Mouse (Mus musculus) neural tube, embryonic 15.5 days (tissue): ENCODE data around the gene Rilp. TPM values are rescaled to one million over a fixed set of nuclear protein-coding genes. Genes with fewer than 3 reads are reported as not detected.

Experiments used
- ATAC-seq: fragments of 200-750 bp; cut with Nextera tagmentation; 2 replicates; pipeline ENCODE4 v1.8.0; 2017; ENCODE audit warnings: mild to moderate bottlenecking, moderate TSS enrichment, moderate library complexity; ENCODE audit not compliant: low FRiP score
- H3K27ac ChIP-seq: fragments of 300-500 bp; sonication (generic); replicated peaks from 2 replicates; pipeline ENCODE4 v1.5.1; 2015; ENCODE audit warnings: mild to moderate bottlenecking, inconsistent platforms
- H3K27me3 ChIP-seq: fragments of 300-500 bp; sonication (generic); replicated peaks from 2 replicates; pipeline ENCODE4 v1.6.1; 2015; ENCODE audit warnings: inconsistent platforms
- H3K36me3 ChIP-seq: fragments of 300-500 bp; sonication (generic); 2 replicates; pipeline ENCODE4 v1.6.1; 2015; ENCODE audit warnings: inconsistent platforms
- H3K4me1 ChIP-seq: fragments of 300-500 bp; sonication (generic); 2 replicates; pipeline ENCODE4 v1.6.1; 2015; ENCODE audit warnings: inconsistent platforms
- H3K4me2 ChIP-seq: fragments of 300-500 bp; sonication (generic); 2 replicates; pipeline ENCODE4 v1.6.1; 2015; ENCODE audit warnings: inconsistent platforms, mild to moderate bottlenecking, moderate library complexity
- H3K4me3 ChIP-seq: fragments of 300-500 bp; sonication (generic); replicated peaks from 2 replicates; pipeline ENCODE4 v1.5.1; 2015; ENCODE audit warnings: mild to moderate bottlenecking, inconsistent platforms
- H3K9ac ChIP-seq: fragments of 300-500 bp; sonication (generic); replicated peaks from 2 replicates; pipeline ENCODE4 v1.6.1; 2015; ENCODE audit warnings: mild to moderate bottlenecking, inconsistent platforms
- H3K9me3 ChIP-seq: fragments of 300-500 bp; sonication (generic); replicated peaks from 2 replicates; pipeline ENCODE4 v1.6.1; 2016; ENCODE audit warnings: inconsistent platforms
- WGBS: fragments of 180-500 bp; shearing (Covaris S2); methylation state at CpG from one replicate; pipeline ENCODE4 v1.1.7; 2015; ENCODE audit warnings: mixed read lengths; 5-methylcytosine and 5-hydroxymethylcytosine counted together
- polyA plus RNA-seq: library from polyadenylated mRNA; unstranded; fragments of >200 nt; fragmentation: Nextera tagmentation; extraction: Ambion mirVana; gene quantifications from 2 replicates; pipeline ENCODE4 v1.2.1, GENCODE M21; 2015

Rilp gene
- polyA plus RNA-seq, 1 experiment from 2014 or later, result 3.1 TPM

DNA sequence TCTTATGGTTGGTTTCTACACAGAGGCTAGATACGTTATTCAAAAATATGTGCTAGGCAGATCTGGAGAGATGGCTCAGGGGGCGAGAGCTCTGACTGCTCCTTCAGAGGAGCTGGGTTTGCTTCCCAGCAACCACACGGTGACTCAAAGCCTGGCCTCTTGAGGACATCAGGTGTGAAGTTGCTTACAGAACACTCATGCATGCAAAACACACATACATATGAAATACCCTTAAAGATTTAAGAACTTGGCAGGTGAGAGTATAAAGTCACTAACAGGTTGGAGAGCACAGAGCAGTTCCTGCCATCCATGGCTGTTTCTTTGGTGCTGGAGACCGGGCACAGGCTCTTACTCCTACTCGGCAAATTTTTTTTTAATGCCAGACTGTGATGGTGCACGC is 17.0 kb downstream of the Rilp start:
- Histone ChIP-seq H3K9me3 (no peaks in the 10 kb centered on the region), H3K4me2 (no peak overlapping the region), H3K27ac (no peak overlapping the region), H3K27me3 (no peaks in the 10 kb centered on the region), H3K36me3 (no peaks in the 10 kb centered on the region), H3K4me3 (no peak overlapping the region), H3K9ac (no peak overlapping the region), H3K4me1 (0 out of 2 replicates have a peak, but pooled peaks cover 7% of the 10 kb centered on the region)
- no peak for ATAC-seq
- 92% methylated on average over 6 of the region's 6 CpGs for WGBS

DNA sequence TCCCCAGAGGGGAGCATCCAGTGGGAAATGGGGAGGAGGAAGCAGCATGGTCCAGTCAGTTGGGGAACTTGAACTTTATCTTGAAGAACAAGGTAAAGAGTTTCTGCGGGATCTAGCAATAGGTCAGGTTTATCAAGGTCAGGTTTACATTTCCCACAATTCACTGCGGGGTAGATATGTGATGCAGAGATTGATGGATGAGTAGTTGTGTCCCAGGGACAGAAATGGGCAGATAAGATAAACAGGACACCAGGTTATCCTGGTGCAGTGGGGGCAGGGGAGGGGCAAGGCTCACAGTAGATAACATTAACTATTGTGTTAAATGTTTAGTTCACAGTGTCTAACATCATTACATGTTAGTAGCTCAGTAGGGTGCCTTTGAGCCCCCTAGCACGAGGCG is 19.9 kb downstream of the Rilp start:
- no peaks in the 10 kb centered on the region for H3K9me3 ChIP-seq
- H3K27me3 ChIP-seq, result no peaks in the 10 kb centered on the region
- no peak for ATAC-seq
- no peak overlapping the region for H3K4me2 ChIP-seq
- H3K36me3 ChIP-seq, result no peaks in the 10 kb centered on the region
- no peak overlapping the region for H3K4me3 ChIP-seq
- H3K4me1 ChIP-seq, result peaks cover 31% of the 10 kb centered on the region
- H3K27ac ChIP-seq, result peak overlapping the region; percentile 99
- no peak overlapping the region for H3K9ac ChIP-seq
- WGBS, result 54% methylated on average over 4 of the region's 4 CpGs

DNA sequence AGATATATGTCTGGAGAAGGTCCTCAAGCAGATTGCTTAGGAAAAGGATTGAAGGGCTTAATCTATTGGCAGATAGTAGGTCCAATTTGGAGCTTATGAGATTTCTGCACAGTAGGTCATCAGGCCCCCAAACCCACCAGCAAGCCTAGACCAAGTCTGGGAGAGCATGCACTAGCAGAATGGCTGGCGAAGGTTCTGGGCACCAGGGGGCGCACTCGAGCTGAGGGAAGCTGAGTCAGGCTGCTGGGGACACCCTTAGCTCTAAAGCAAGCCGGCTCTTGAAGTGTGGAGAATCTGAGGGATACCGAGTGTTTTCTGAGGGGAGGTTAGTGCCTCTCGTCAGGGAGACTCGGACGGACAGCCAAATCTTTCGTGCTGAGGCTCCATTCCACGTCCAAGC is 20.4 kb downstream of the Rilp start:
- Histone ChIP-seq H3K4me2 (peak overlapping the region; percentile 84), H3K27me3 (no peaks in the 10 kb centered on the region), H3K9me3 (no peaks in the 10 kb centered on the region), H3K4me1 (peaks cover 36% of the 10 kb centered on the region), H3K27ac (peak overlapping the region; percentile 99), H3K4me3 (peak overlapping the region; percentile 77), H3K9ac (peak overlapping the region; percentile 73), H3K36me3 (no peaks in the 10 kb centered on the region)
- peak; percentile 39 for ATAC-seq
- WGBS, result 0% methylated on average over 10 of the region's 10 CpGs

GRCm38 (mm10) chr11:75530845-75531373 is 21.0 kb downstream of the Rilp start:
- peak overlapping the region; percentile 73 for H3K9ac ChIP-seq
- ATAC-seq, result peak; percentile 18; the same call in 1 of the 2 replicates
- H3K9me3 ChIP-seq, result no peaks in the 10 kb centered on the region
- H3K4me3 ChIP-seq, result peak overlapping the region; percentile 77
- peaks cover 42% of the 10 kb centered on the region for H3K4me1 ChIP-seq
- H3K36me3 ChIP-seq, result no peaks in the 10 kb centered on the region
- H3K27ac ChIP-seq, result peak overlapping the region; percentile 99
- H3K27me3 ChIP-seq, result no peaks in the 10 kb centered on the region
- peak overlapping the region; percentile 84 for H3K4me2 ChIP-seq
- under 1% methylated on average over 30 of the region's 31 CpGs for WGBS

DNA sequence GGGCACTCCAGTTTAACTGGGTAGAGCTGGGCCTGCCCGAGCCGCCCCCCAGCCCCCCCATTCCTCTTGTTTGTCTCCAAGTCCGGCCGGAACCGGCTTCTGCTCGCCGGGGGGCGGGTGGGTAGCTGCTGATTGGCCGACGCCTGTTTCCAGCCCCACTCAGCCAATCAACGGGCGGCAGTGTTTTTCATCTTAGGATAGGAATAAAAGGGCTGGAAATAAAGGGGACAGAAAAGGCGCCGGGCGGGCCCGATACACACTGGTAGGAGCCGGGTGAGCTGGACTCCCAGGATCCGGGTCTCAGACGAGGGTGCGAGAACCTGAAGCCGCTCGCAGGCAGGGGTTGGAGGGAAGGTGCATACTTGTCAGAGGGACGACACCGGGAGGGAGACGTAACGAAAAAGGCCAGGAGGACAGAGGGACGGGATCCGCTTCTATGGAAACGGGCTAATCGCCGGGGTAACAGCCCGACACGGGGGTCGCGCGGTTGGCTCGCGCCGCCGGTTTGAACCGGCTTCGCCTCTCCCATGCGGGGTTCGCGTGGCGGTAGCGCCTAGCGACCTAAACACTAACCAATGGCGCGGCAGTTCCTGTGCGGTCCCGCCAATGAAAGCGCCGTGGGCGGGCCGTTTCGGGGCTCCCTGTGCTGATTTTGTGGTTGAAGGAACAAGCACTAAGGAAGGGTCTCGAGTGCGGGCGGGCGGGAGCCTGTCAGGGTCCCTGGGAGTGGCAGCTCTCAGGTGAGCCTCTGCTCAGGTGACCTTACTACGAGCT is 21.8 kb downstream of the Rilp start, which contains the start of gene Slc43a2:
TSS of gene Slc43a2 (plus strand) at position 226 of the 774 bp plus-strand sequence.
- peak; percentile 94 for ATAC-seq
- Histone ChIP-seq H3K4me1 (peaks cover 47% of the 10 kb centered on the region), H3K9me3 (no peaks in the 10 kb centered on the region), H3K36me3 (no peaks in the 10 kb centered on the region), H3K4me2 (peak within 1 kb of the TSS; percentile 84), H3K4me3 (peak within 1 kb of the TSS; percentile 77), H3K27ac (peak within 1 kb of the TSS; percentile 99), H3K9ac (peak within 1 kb of the TSS; percentile 73), H3K27me3 (no peaks in the 10 kb centered on the region)
- under 1% methylated on average over 62 of the region's 62 CpGs for WGBS

DNA sequence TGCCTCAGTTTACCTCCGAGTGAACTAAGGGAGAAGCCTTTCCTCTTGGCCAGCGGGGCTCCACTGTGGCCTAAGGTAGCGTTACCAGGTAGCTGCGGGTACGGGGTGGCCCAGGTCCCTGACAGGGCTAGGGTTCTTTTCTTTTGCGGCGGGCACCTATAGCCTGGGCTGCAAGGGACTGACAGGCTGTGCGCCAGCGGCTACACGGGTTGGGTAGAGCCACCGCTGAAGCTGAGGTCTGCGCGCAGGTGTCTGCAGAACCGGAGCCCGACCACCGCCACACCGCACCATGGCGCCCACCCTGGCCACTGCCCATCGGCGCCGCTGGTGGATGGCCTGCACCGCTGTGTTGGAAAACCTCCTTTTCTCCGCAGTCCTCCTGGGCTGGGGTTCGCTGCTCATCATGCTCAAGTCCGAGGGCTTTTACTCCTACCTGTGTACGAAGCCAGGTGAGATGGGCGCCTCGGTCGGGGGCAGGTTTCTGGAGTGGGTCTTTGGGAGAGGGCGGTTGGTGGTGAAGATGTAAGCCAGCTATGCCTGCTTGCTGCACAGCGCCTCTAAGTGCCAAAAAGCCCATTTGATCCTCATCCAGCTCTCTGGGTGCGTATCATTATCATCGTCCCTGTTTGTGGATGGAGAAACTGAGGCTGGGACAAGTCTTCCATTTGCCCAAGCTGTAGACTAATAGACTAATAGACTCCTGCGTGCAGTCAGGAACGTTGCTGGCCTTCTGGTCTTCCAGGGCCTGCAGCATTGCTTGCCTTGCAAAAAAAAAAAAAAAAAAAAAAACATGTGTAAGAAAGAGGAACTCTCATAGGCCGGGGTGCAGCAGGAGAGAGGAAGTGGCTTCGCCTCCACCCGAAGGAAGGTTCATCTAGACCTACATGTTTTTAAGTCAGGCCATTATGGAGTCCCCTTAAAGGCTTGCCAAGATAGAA is 22.7 kb downstream of the Rilp start:
- Histone ChIP-seq H3K36me3 (no peaks in the 10 kb centered on the region), H3K4me2 (peak overlapping the region; percentile 84), H3K27me3 (no peaks in the 10 kb centered on the region), H3K27ac (peak overlapping the region; percentile 99), H3K4me1 (peaks cover 52% of the 10 kb centered on the region), H3K9me3 (no peaks in the 10 kb centered on the region), H3K9ac (peak overlapping the region; percentile 73), H3K4me3 (peak overlapping the region; percentile 77)
- ATAC-seq, result peak; percentile 45
- WGBS, result 13% methylated on average over 38 of the region's 38 CpGs

DNA sequence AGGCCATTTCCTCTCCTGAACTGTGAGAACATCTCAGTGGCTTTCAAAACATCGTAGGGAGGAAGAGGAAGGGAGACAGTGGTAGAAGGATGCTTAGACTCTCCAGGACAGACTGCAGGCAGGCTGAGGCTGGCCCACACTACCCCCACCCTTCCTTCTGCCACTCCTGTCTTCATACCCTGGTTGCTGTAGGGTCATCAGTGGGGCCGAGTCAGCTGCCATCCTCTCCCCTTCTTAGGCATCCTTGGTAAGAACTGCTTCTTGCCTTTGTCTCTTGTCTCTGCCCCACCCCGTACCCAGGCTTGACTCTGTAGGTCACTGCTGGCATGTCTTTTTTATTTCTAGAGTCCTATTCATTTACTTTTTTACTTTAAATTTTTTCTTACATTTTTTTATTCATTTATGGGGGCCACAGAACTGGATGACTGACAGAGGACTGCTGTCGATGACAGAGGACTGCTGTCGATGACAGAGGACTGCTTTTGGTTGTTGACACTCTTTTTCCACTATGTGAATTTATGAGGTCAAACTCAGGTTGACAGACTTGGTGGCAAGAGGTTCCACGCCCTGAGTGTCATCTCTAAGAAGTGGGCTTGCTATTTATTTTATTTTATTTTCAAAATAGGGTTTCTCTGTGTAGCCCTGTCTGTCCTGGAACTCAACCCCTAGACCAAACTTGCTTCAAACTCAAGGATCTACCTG is 23.6 kb downstream of the Rilp start:
- WGBS, result 75% methylated on average over 6 of the region's 6 CpGs
- H3K36me3 ChIP-seq, result no peaks in the 10 kb centered on the region
- H3K9ac ChIP-seq, result peak overlapping the region; percentile 73; the same call in 1 of the 2 replicates
- H3K4me1 ChIP-seq, result peaks cover 60% of the 10 kb centered on the region
- H3K4me3 ChIP-seq, result peak overlapping the region; percentile 77
- no peaks in the 10 kb centered on the region for H3K27me3 ChIP-seq
- H3K4me2 ChIP-seq, result peak overlapping the region; percentile 84
- ATAC-seq, result no peak
- peak overlapping the region; percentile 99 for H3K27ac ChIP-seq
- H3K9me3 ChIP-seq, result no peaks in the 10 kb centered on the region

DNA sequence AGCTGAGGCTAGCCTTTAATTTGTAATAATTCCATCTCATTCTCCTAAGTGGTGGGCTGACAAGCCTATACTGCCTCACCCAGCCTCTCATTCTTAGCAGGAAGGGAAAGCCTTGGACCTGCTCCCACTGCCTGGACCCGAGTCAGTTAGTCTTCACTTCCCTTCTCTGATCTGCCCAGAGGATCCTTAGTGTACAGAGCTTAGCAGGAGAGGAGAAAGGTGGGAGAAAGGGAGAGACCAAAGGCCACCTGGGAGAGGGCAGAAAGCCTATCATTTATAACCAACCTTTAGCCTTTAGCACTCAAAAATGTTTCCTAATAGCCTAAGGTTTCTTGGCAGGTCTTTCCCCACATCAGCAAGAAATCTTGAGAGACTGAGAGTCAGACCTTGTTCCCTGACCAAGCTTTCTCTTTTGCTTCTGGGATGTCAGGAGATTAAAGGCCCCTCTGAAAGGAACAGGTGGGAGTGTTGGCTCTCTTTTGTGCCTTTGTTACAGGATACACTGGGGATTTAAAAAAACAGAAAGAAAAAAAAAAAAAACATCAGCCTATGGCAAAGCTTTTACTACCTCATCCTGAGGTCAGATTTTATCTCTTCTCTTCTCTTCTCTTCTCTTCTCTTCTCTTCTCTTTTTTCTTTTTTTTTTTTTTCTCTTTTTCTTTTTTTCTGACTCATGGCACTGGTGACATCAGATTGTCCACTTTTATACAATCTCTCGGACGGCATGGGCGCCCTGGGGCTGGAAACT is 24.6 kb downstream of the Rilp start:
- ATAC-seq, result no peak
- Histone ChIP-seq H3K4me3 (0 out of 2 replicates have a peak overlapping the region, but pooled peaks have one; percentile 10), H3K36me3 (no peaks in the 10 kb centered on the region), H3K9ac (0 out of 2 replicates have a peak overlapping the region, but pooled peaks have one; percentile 4), H3K9me3 (no peaks in the 10 kb centered on the region), H3K4me1 (peaks cover 66% of the 10 kb centered on the region), H3K4me2 (peak overlapping the region; percentile 84), H3K27me3 (no peaks in the 10 kb centered on the region), H3K27ac (no peak overlapping the region)
- whole genome bisulfite sequencing, result 67% methylated on average over 4 of the region's 4 CpGs

DNA sequence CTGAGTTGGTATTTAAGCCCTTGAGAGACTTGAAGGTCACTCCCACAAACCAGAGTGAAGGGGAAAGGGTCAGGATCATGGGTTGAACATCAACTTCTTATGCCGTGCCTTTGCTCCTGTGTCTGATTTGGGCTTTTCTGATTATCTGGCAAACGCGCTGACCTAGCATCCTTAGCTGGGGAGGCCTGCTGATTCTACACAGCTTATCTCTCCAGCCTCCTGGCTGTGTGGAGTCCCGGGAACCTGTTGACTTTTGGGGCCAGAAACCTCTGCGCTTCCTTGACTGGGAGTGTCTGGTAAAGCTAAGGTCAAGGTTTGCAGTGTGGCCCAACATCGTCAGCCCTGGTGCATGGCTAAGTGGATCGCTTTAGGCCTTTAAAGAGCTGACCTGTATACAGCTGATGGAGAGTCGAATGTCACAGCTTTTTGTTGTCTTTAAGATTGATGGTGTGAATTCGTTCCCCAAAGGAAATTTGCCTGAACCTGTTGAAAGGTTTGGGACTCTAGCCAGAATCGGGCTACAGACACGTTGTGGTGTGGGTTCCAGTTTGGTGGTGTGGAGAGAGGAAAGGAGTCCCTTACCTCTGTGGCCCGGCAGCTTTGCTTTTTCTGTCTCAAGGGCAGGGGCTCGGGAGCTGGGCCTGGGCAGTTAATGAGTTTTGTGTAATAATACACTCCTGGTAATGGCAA is 25.4 kb downstream of the Rilp start:
- Histone ChIP-seq H3K36me3 (no peaks in the 10 kb centered on the region), H3K9ac (no peak overlapping the region), H3K4me1 (peaks cover 67% of the 10 kb centered on the region), H3K27me3 (no peaks in the 10 kb centered on the region), H3K4me3 (0 out of 2 replicates have a peak overlapping the region, but pooled peaks have one; percentile 10), H3K4me2 (peak overlapping the region; percentile 38), H3K27ac (no peak overlapping the region; the same call in 1 of the 2 replicates), H3K9me3 (no peaks in the 10 kb centered on the region)
- WGBS, result 42% methylated on average over 13 of the region's 13 CpGs
- ATAC-seq, result no peak
